Mouse (Mus musculus) forebrain, embryonic 10.5 days (tissue): Measurements from ENCODE around the gene Cacnb4. TPM values are rescaled to one million over a fixed set of nuclear protein-coding genes. Genes with fewer than 3 reads are reported as not detected.

Experiments
- DNase-seq: peaks from one replicate; pipeline ENCODE4 v3.0.0-alpha.2; 2017; ENCODE audit warnings: low spot score; ENCODE audit errors: extremely low spot score
- H3K27ac ChIP-seq: fragments of 300-500 bp; sonication (generic); 2 replicates; pipeline ENCODE4 v1.5.1; 2016; ENCODE audit warnings: mild to moderate bottlenecking
- H3K27me3 ChIP-seq: fragments of 300-500 bp; sonication (generic); 2 replicates; pipeline ENCODE4 v1.6.1; 2016; ENCODE audit warnings: mild to moderate bottlenecking; ENCODE audit not compliant: poor library complexity, severe bottlenecking
- H3K36me3 ChIP-seq: fragments of 300-500 bp; sonication (generic); replicated peaks from 2 replicates; pipeline ENCODE4 v1.6.1; 2016; ENCODE audit warnings: mild to moderate bottlenecking, moderate library complexity
- H3K4me1 ChIP-seq: fragments of 300-500 bp; sonication (generic); 2 replicates; pipeline ENCODE4 v1.6.1; 2016
- H3K4me3 ChIP-seq: fragments of 300-500 bp; sonication (generic); 2 replicates; pipeline ENCODE4 v1.5.1; 2016; ENCODE audit warnings: mild to moderate bottlenecking, moderate library complexity
- H3K9me3 ChIP-seq: fragments of 300-500 bp; sonication (generic); 2 replicates; pipeline ENCODE4 v1.6.1; 2016; ENCODE audit warnings: mild to moderate bottlenecking, moderate library complexity
- WGBS: fragments of 180-500 bp; shearing (Covaris S2); methylation state at CpG from one replicate; pipeline ENCODE4 v1.1.7; 2016; 5-methylcytosine and 5-hydroxymethylcytosine counted together
- polyA plus RNA-seq: library from polyadenylated mRNA; unstranded; fragments of >200 nt; fragmentation: Nextera tagmentation; extraction: Ambion mirVana; gene quantifications from 2 replicates; pipeline ENCODE4 v1.2.1, GENCODE M21; 2016

Cacnb4 gene
- polyA plus RNA-seq, 1 experiment from 2014 or later = 0.50 TPM

- no peak for DNase-seq
- peaks cover 24% of the 10 kb centered on the region for H3K4me1 ChIP-seq
- H3K9me3 ChIP-seq = no peaks in the 10 kb centered on the region
- peaks cover 62% of the 10 kb centered on the region for H3K27me3 ChIP-seq
- no peaks in the 10 kb centered on the region for H3K36me3 ChIP-seq
- H3K27ac ChIP-seq = no peak overlapping the region
- H3K4me3 ChIP-seq = no peak overlapping the region
- 63% methylated on average over 4 of the region's 4 CpGs for WGBS
Observed at GRCm38 (mm10) chr2:52677589-52677988, 958 bp upstream of the Cacnb4 start.

GRCm38 (mm10) chr2:52676913-52677303, 277 bp upstream of the Cacnb4 start:
- Histone ChIP-seq H3K36me3 (no peaks in the 10 kb centered on the region), H3K27ac (no peak overlapping the region), H3K4me1 (peaks cover 24% of the 10 kb centered on the region), H3K4me3 (peak overlapping the region; percentile 77), H3K9me3 (no peaks in the 10 kb centered on the region), H3K27me3 (peaks cover 69% of the 10 kb centered on the region)
- DNase-seq = no peak
- WGBS = 13% methylated on average over 6 of the region's 6 CpGs

GRCm38 (mm10) chr2:52675278-52675987, 1.2 kb downstream of the Cacnb4 start:
- no peaks in the 10 kb centered on the region for H3K36me3 ChIP-seq
- H3K27ac ChIP-seq = peak overlapping the region; percentile 90
- H3K4me3 ChIP-seq = peak overlapping the region; percentile 77
- under 1% methylated on average over 41 of the region's 42 CpGs for WGBS
- H3K9me3 ChIP-seq = no peaks in the 10 kb centered on the region
- peaks cover 74% of the 10 kb centered on the region for H3K27me3 ChIP-seq
- H3K4me1 ChIP-seq = peaks cover 24% of the 10 kb centered on the region
- peak; percentile 53 for DNase-seq

GRCm38 (mm10) chr2:52674886-52675277, 1.7 kb downstream of the Cacnb4 start:
- Histone ChIP-seq H3K4me1 (peaks cover 24% of the 10 kb centered on the region), H3K9me3 (no peaks in the 10 kb centered on the region), H3K4me3 (peak overlapping the region; percentile 77), H3K27ac (no peak overlapping the region), H3K27me3 (peaks cover 74% of the 10 kb centered on the region), H3K36me3 (no peaks in the 10 kb centered on the region)
- peak; percentile 51 for DNase-seq
- under 1% methylated on average over 19 of the region's 19 CpGs for WGBS

- DNase-seq = no peak
- Histone ChIP-seq H3K27me3 (peaks cover 67% of the 10 kb centered on the region), H3K4me3 (no peak overlapping the region), H3K4me1 (peaks cover 24% of the 10 kb centered on the region), H3K36me3 (no peaks in the 10 kb centered on the region), H3K27ac (no peak overlapping the region), H3K9me3 (no peaks in the 10 kb centered on the region)
- WGBS = 74% methylated on average over 1 of the region's 1 CpGs
Observed at GRCm38 (mm10) chr2:52673172-52673571, 3.5 kb downstream of the Cacnb4 start.

- Histone ChIP-seq H3K27ac (no peak overlapping the region), H3K9me3 (no peaks in the 10 kb centered on the region; the same call in 1 of the 2 replicates), H3K27me3 (peaks cover 43% of the 10 kb centered on the region), H3K4me1 (peaks cover 12% of the 10 kb centered on the region), H3K4me3 (no peak overlapping the region), H3K36me3 (no peaks in the 10 kb centered on the region)
- DNase-seq = no peak
- WGBS = 89% methylated on average over 5 of the region's 5 CpGs
Observed at GRCm38 (mm10) chr2:52670733-52671132, 5.9 kb downstream of the Cacnb4 start.

- Histone ChIP-seq H3K4me3 (no peak overlapping the region), H3K36me3 (no peaks in the 10 kb centered on the region), H3K27me3 (peaks cover 20% of the 10 kb centered on the region), H3K27ac (no peak overlapping the region), H3K9me3 (no peaks in the 10 kb centered on the region; the same call in 1 of the 2 replicates), H3K4me1 (no peaks in the 10 kb centered on the region)
- DNase-seq = no peak
- WGBS = 87% methylated on average over 6 of the region's 6 CpGs
Observed at GRCm38 (mm10) chr2:52668480-52668879, 8.2 kb downstream of the Cacnb4 start.

- Histone ChIP-seq H3K27me3 (peaks cover 6% of the 10 kb centered on the region; the same call in 1 of the 2 replicates), H3K9me3 (no peaks in the 10 kb centered on the region), H3K36me3 (no peaks in the 10 kb centered on the region), H3K27ac (no peak overlapping the region), H3K4me3 (no peak overlapping the region), H3K4me1 (no peaks in the 10 kb centered on the region)
- 92% methylated on average over 5 of the region's 5 CpGs for WGBS
- no peak for DNase-seq
Observed at GRCm38 (mm10) chr2:52656722-52657121, 19.9 kb downstream of the Cacnb4 start.

GRCm38 (mm10) chr2:52654541-52654940, 22.1 kb downstream of the Cacnb4 start:
- Histone ChIP-seq H3K4me3 (no peak overlapping the region), H3K9me3 (no peaks in the 10 kb centered on the region), H3K36me3 (no peaks in the 10 kb centered on the region), H3K27ac (no peak overlapping the region), H3K27me3 (peaks cover 5% of the 10 kb centered on the region; the same call in 1 of the 2 replicates), H3K4me1 (no peaks in the 10 kb centered on the region)
- 86% methylated on average over 4 of the region's 4 CpGs for WGBS
- DNase-seq = no peak

GRCm38 (mm10) chr2:52651547-52651946, 25.1 kb downstream of the Cacnb4 start:
- no peak for DNase-seq
- H3K9me3 ChIP-seq = no peaks in the 10 kb centered on the region
- no peak overlapping the region for H3K4me3 ChIP-seq
- no peaks in the 10 kb centered on the region for H3K36me3 ChIP-seq
- WGBS = 87% methylated on average over 6 of the region's 6 CpGs
- H3K27me3 ChIP-seq = no peaks in the 10 kb centered on the region
- no peak overlapping the region for H3K27ac ChIP-seq
- peaks cover 5% of the 10 kb centered on the region; the same call in 1 of the 2 replicates for H3K4me1 ChIP-seq

- Histone ChIP-seq H3K36me3 (no peaks in the 10 kb centered on the region), H3K4me3 (no peak overlapping the region)
- 83% methylated on average over 8 of the region's 8 CpGs for WGBS
Observed at GRCm38 (mm10) chr2:52647255-52647998, 29.2 kb downstream of the Cacnb4 start.

GRCm38 (mm10) chr2:52643657-52644056, 33.0 kb downstream of the Cacnb4 start:
- 81% methylated on average over 6 of the region's 6 CpGs for WGBS
- no peak for DNase-seq
- no peak overlapping the region for H3K27ac ChIP-seq
- no peaks in the 10 kb centered on the region for H3K36me3 ChIP-seq
- no peaks in the 10 kb centered on the region for H3K9me3 ChIP-seq
- H3K27me3 ChIP-seq = peaks cover under 1% of the 10 kb centered on the region; the same call in 1 of the 2 replicates
- H3K4me1 ChIP-seq = peaks cover 5% of the 10 kb centered on the region; the same call in 1 of the 2 replicates
- H3K4me3 ChIP-seq = no peak overlapping the region

More at GRCm38 (mm10) chr2:52647255-52647998, 29.2 kb downstream of the Cacnb4 start:
- Histone ChIP-seq H3K4me1 (peaks cover 5% of the 10 kb centered on the region; the same call in 1 of the 2 replicates), H3K9me3 (no peaks in the 10 kb centered on the region), H3K27me3 (no peaks in the 10 kb centered on the region), H3K27ac (no peak overlapping the region)
- DNase-seq = no peak

GRCm38 (mm10) chr2:52639530-52639875, 37.1 kb downstream of the Cacnb4 start:
- H3K27ac ChIP-seq = no peak overlapping the region
- H3K4me1 ChIP-seq = peaks cover 27% of the 10 kb centered on the region
- H3K4me3 ChIP-seq = no peak overlapping the region
- peaks cover 29% of the 10 kb centered on the region for H3K27me3 ChIP-seq
- H3K9me3 ChIP-seq = no peaks in the 10 kb centered on the region
- no peaks in the 10 kb centered on the region for H3K36me3 ChIP-seq
- no peak for DNase-seq
- 84% methylated on average over 4 of the region's 4 CpGs for WGBS
